Mouse (Mus musculus): ENCODE results near the gene Mis18a. TPM values are rescaled to one million over a fixed set of nuclear protein-coding genes. Genes with fewer than 3 reads are reported as not detected.

Gene Mis18a
- polyA plus RNA-seq, 1 experiment = 4.6 TPM

GRCm38 (mm10) chr16:90735611-90736010 is 8.4 kb upstream of the Mis18a start:
- no peak for TF ChIP-seq SRF (IDR thresholded peaks at IDR 0.05; ENCODE audit: control insufficient read depth, insufficient read length, low read depth)
- TF ChIP-seq E2F4 (IDR thresholded peaks at IDR 0.05; ENCODE audit: insufficient read depth) = no peak
- Histone ChIP-seq H3ac (ENCODE audit: control insufficient read depth, insufficient read length) (no peak overlapping the region), H3K4me3 (no peak overlapping the region), H3K27me3 (ENCODE audit: control insufficient read depth, insufficient read depth, insufficient read length) (no peaks in the 10 kb centered on the region), H3K4me2 (ENCODE audit: low read depth) (no peak overlapping the region), H3K36me3 (ENCODE audit: control insufficient read depth, insufficient read depth) (no peaks in the 10 kb centered on the region), H3K79me2 (ENCODE audit: control insufficient read depth, insufficient read depth) (no peaks in the 10 kb centered on the region)

- Histone ChIP-seq H3ac (ENCODE audit: control insufficient read depth, insufficient read length) (peak overlapping the region; percentile 74), H3K4me2 (ENCODE audit: low read depth) (peak overlapping the region; percentile 85), H3K27me3 (ENCODE audit: control insufficient read depth, insufficient read depth, insufficient read length) (no peaks in the 10 kb centered on the region), H3K4me3 (peak overlapping the region; percentile 79), H3K79me2 (ENCODE audit: control insufficient read depth, insufficient read depth) (peaks cover 7% of the 10 kb centered on the region), H3K36me3 (ENCODE audit: control insufficient read depth, insufficient read depth) (no peaks in the 10 kb centered on the region)
- TF ChIP-seq TCF12 (IDR thresholded peaks at IDR 0.05; ENCODE audit: insufficient read depth, poor library complexity, severe bottlenecking) (no peak), CEBPB (IDR thresholded peaks at IDR 0.05; ENCODE audit: insufficient read depth, poor library complexity, severe bottlenecking) (no peak), REST (IDR thresholded peaks at IDR 0.05; ENCODE audit: insufficient read depth, insufficient read length) (no peak), MAX (IDR thresholded peaks at IDR 0.05; ENCODE audit: low read depth) (no peak)
These were observed 490 bp downstream of the Mis18a start for GRCm38 (mm10) chr16:90726600-90727227.

GRCm38 (mm10) chr16:90724051-90724450 is 3.2 kb downstream of the Mis18a start:
- no peak for TF ChIP-seq TCF12 (IDR thresholded peaks at IDR 0.05; ENCODE audit: insufficient read depth, poor library complexity, severe bottlenecking)
- TF ChIP-seq TCF3 (IDR thresholded peaks at IDR 0.05; ENCODE audit: insufficient read length, low read depth) = no peak
- H3K4me2 ChIP-seq (ENCODE audit: low read depth) = no peak overlapping the region
- peaks cover 7% of the 10 kb centered on the region for H3K79me2 ChIP-seq (ENCODE audit: control insufficient read depth, insufficient read depth)
- H3K27me3 ChIP-seq (ENCODE audit: control insufficient read depth, insufficient read depth, insufficient read length) = no peaks in the 10 kb centered on the region
- H3K4me3 ChIP-seq = no peak overlapping the region
- no peak overlapping the region for H3ac ChIP-seq (ENCODE audit: control insufficient read depth, insufficient read length)
- H3K36me3 ChIP-seq (ENCODE audit: control insufficient read depth, insufficient read depth) = no peaks in the 10 kb centered on the region

GRCm38 (mm10) chr16:90710313-90710712 is 16.9 kb downstream of the Mis18a start:
- Histone ChIP-seq H3K4me3 (no peak overlapping the region), H3K36me3 (ENCODE audit: control insufficient read depth, insufficient read depth) (no peaks in the 10 kb centered on the region), H3ac (ENCODE audit: control insufficient read depth, insufficient read length) (no peak overlapping the region), H3K4me2 (ENCODE audit: low read depth) (peak overlapping the region; percentile 79), H3K79me2 (ENCODE audit: control insufficient read depth, insufficient read depth) (no peaks in the 10 kb centered on the region), H3K27me3 (ENCODE audit: control insufficient read depth, insufficient read depth, insufficient read length) (no peaks in the 10 kb centered on the region)
- TF ChIP-seq CEBPB (IDR thresholded peaks at IDR 0.05; ENCODE audit: insufficient read depth, poor library complexity, severe bottlenecking) (no peak), MYOD1 (IDR thresholded peaks at IDR 0.05; ENCODE audit: control insufficient read depth in 1 of 3, insufficient read length in 2 of 3, low read depth in 2 of 3) (no peak), MYOG (IDR thresholded peaks at IDR 0.05; ENCODE audit: control insufficient read depth in 1 of 3, insufficient read depth in 1 of 3, insufficient read length in 2 of 3, low read depth in 2 of 3) (no peak), REST (IDR thresholded peaks at IDR 0.05; ENCODE audit: insufficient read depth, insufficient read length) (no peak), E2F4 (IDR thresholded peaks at IDR 0.05; ENCODE audit: insufficient read depth) (no peak), USF1 (IDR thresholded peaks at IDR 0.05; ENCODE audit: low read depth) (no peak), POLR2AphosphoS2 (IDR thresholded peaks at IDR 0.05; ENCODE audit: insufficient read length, low read depth) (no peak), MAX (IDR thresholded peaks at IDR 0.05; ENCODE audit: low read depth) (no peak), TCF3 (IDR thresholded peaks at IDR 0.05; ENCODE audit: insufficient read length, low read depth) (no peak), SRF (IDR thresholded peaks at IDR 0.05; ENCODE audit: control insufficient read depth, insufficient read length, low read depth) (no peak), POLR2A (IDR thresholded peaks at IDR 0.05; ENCODE audit: insufficient read length, low read depth) (no peak), TCF12 (IDR thresholded peaks at IDR 0.05; ENCODE audit: insufficient read depth, poor library complexity, severe bottlenecking) (no peak)

- TF ChIP-seq POLR2AphosphoS2 (IDR thresholded peaks at IDR 0.05; ENCODE audit: insufficient read length, low read depth) (no peak), MYOD1 (IDR thresholded peaks at IDR 0.05; ENCODE audit: control insufficient read depth in 1 of 3, insufficient read length in 2 of 3, low read depth in 2 of 3) (peak in 1 of 3 experiments; percentile 44), CEBPB (IDR thresholded peaks at IDR 0.05; ENCODE audit: insufficient read depth, poor library complexity, severe bottlenecking) (no peak)
- peak overlapping the region; percentile 79 for H3K4me2 ChIP-seq (ENCODE audit: low read depth)
- H3K79me2 ChIP-seq (ENCODE audit: control insufficient read depth, insufficient read depth) = no peaks in the 10 kb centered on the region
- no peaks in the 10 kb centered on the region for H3K36me3 ChIP-seq (ENCODE audit: control insufficient read depth, insufficient read depth)
- H3K4me3 ChIP-seq = no peak overlapping the region
- no peak overlapping the region for H3ac ChIP-seq (ENCODE audit: control insufficient read depth, insufficient read length)
- H3K27me3 ChIP-seq (ENCODE audit: control insufficient read depth, insufficient read depth, insufficient read length) = no peaks in the 10 kb centered on the region
These were observed 17.4 kb downstream of the Mis18a start for GRCm38 (mm10) chr16:90709711-90710289.

GRCm38 (mm10) chr16:90706279-90706678 is 20.9 kb downstream of the Mis18a start:
- Histone ChIP-seq H3ac (ENCODE audit: control insufficient read depth, insufficient read length) (no peak overlapping the region), H3K4me2 (ENCODE audit: low read depth) (no peak overlapping the region), H3K4me3 (no peak overlapping the region), H3K79me2 (ENCODE audit: control insufficient read depth, insufficient read depth) (no peaks in the 10 kb centered on the region), H3K27me3 (ENCODE audit: control insufficient read depth, insufficient read depth, insufficient read length) (no peaks in the 10 kb centered on the region), H3K36me3 (ENCODE audit: control insufficient read depth, insufficient read depth) (no peaks in the 10 kb centered on the region)
- no peak for TF ChIP-seq TCF3 (IDR thresholded peaks at IDR 0.05; ENCODE audit: insufficient read length, low read depth)
- TF ChIP-seq TCF12 (IDR thresholded peaks at IDR 0.05; ENCODE audit: insufficient read depth, poor library complexity, severe bottlenecking) = no peak
- TF ChIP-seq USF1 (IDR thresholded peaks at IDR 0.05; ENCODE audit: low read depth) = no peak
- no peak for TF ChIP-seq POLR2A (IDR thresholded peaks at IDR 0.05; ENCODE audit: insufficient read length, low read depth)
- no peak for TF ChIP-seq REST (IDR thresholded peaks at IDR 0.05; ENCODE audit: insufficient read depth, insufficient read length)
- TF ChIP-seq MAX (IDR thresholded peaks at IDR 0.05; ENCODE audit: low read depth) = no peak
- TF ChIP-seq CEBPB (IDR thresholded peaks at IDR 0.05; ENCODE audit: insufficient read depth, poor library complexity, severe bottlenecking) = no peak
- no peak for TF ChIP-seq SRF (IDR thresholded peaks at IDR 0.05; ENCODE audit: control insufficient read depth, insufficient read length, low read depth)
- TF ChIP-seq E2F4 (IDR thresholded peaks at IDR 0.05; ENCODE audit: insufficient read depth) = no peak
- no peak for TF ChIP-seq MYOG (IDR thresholded peaks at IDR 0.05; ENCODE audit: control insufficient read depth in 1 of 3, insufficient read depth in 1 of 3, insufficient read length in 2 of 3, low read depth in 2 of 3)
- no peak for TF ChIP-seq POLR2AphosphoS2 (IDR thresholded peaks at IDR 0.05; ENCODE audit: insufficient read length, low read depth)
- TF ChIP-seq MYOD1 (IDR thresholded peaks at IDR 0.05; ENCODE audit: control insufficient read depth in 1 of 3, insufficient read length in 2 of 3, low read depth in 2 of 3) = no peak

All from myocyte (in vitro differentiated cells).